In the genomic region with DNA sequence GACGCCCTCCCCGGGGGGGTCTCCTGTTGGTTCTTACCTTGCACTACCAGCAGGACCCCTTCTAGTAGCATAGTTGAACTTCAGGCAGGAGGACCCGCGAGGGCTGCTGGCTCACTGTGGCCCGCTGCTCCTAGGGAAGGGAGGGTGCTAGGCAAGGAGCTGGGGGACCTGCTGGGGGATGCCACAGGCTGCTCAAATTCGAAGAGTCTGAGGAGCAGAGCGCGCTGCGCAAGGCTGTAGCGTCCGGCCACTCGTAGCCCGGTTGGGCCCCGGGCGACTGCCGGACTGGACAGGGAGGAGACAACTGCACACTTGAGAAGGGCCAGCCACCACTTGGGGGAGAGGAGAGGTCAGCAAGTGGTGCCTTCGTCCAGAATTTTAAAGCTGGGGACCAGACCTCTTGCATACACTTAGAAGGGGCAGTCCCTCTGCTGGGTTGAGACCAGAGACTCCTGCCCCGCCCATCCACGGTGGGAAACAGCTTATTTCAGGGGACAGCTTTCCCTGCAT, we compare ENCODE assay signal across 9 mouse cellular contexts. TPM values are rescaled to one million over a fixed set of nuclear protein-coding genes. Genes with fewer than 3 reads are reported as not detected.
DNase-seq lines count a peak whose midpoint lies in the region; ATAC-seq and TF ChIP-seq lines count a peak whose summit lies in the region.
"Had no signal": no experiment of that assay in that cellular context is flagged by ENCODE, and none has a peak within 500 bp of the region (broad histone marks: within the 10 kb centered on the region; RNA-seq: fewer than 3 reads in every experiment).

Gene Mamdc2 (minus strand): TSS at position 455 of the 510 bp plus-strand sequence.

- no peaks in the 10 kb centered on the region for H3K36me3 ChIP-seq in kidney, adult 2 months (ENCODE audit: control insufficient read depth, insufficient read depth, low read length)
- H3K36me3 ChIP-seq in embryonic facial prominence, embryonic 15.5 days = no peaks in the 10 kb centered on the region
- H3K36me3 ChIP-seq in hindbrain, embryonic 11.5 days (ENCODE audit: control insufficient read depth, insufficient read depth, low read length) = no peaks in the 10 kb centered on the region
- H3K36me3 ChIP-seq in liver, embryonic 12.5 days = no peaks in the 10 kb centered on the region
- H3K36me3 ChIP-seq in midbrain, embryonic 16.5 days (ENCODE audit: control insufficient read depth, insufficient read depth, low read length) = no peaks in the 10 kb centered on the region

- 2% methylated on average over 19 of the region's 19 CpGs for WGBS in kidney, adult 2 months
- WGBS in embryonic facial prominence, embryonic 15.5 days = 0% methylated on average over 19 of the region's 19 CpGs
- under 1% methylated on average over 19 of the region's 19 CpGs for WGBS in hindbrain, embryonic 11.5 days
- WGBS in liver, embryonic 12.5 days (ENCODE audit: insufficient replicate concordance) = 2% methylated on average over 19 of the region's 19 CpGs
- WGBS in midbrain, embryonic 16.5 days = 2% methylated on average over 19 of the region's 19 CpGs

- H3K4me2 ChIP-seq in embryonic facial prominence, embryonic 15.5 days (replicated peaks) = peak within 1 kb of the TSS; percentile 93
- peak within 1 kb of the TSS; percentile 96 for H3K4me2 ChIP-seq in hindbrain, embryonic 11.5 days (replicated peaks; ENCODE audit: low read depth, low read length)
- peak within 1 kb of the TSS; percentile 67 for H3K4me2 ChIP-seq in liver, embryonic 12.5 days
- peak within 1 kb of the TSS; percentile 93 for H3K4me2 ChIP-seq in midbrain, embryonic 16.5 days (ENCODE audit: low read length)

- H3K27me3 ChIP-seq in kidney, adult 2 months (replicated peaks; ENCODE audit: control insufficient read depth, insufficient read depth, low read length) = 0 out of 2 replicates have a peak, but pooled peaks cover 1% of the 10 kb centered on the region
- H3K27me3 ChIP-seq in embryonic facial prominence, embryonic 15.5 days = 0 out of 2 replicates have a peak, but pooled peaks cover 3% of the 10 kb centered on the region
- no peaks in the 10 kb centered on the region for H3K27me3 ChIP-seq in hindbrain, embryonic 11.5 days (ENCODE audit: control insufficient read depth, insufficient read depth, low read length)
- H3K27me3 ChIP-seq in liver, embryonic 12.5 days (replicated peaks) = peaks cover 20% of the 10 kb centered on the region; the same call in 1 of the 2 replicates
- H3K27me3 ChIP-seq in midbrain, embryonic 16.5 days (ENCODE audit: control insufficient read depth, insufficient read depth, low read depth, low read length) = peaks cover 2% of the 10 kb centered on the region; the same call in 1 of the 2 replicates

- ATAC-seq in embryonic facial prominence, embryonic 15.5 days (ENCODE audit: insufficient number of reproducible peaks, low FRiP score, low TSS enrichment, low read depth) = peak; percentile 51; the same call in 1 of the 2 replicates
- ATAC-seq in hindbrain, embryonic 11.5 days (ENCODE audit: low FRiP score) = peak; percentile 83
- no peak for ATAC-seq in liver, embryonic 12.5 days
- peak; percentile 77 for ATAC-seq in midbrain, embryonic 16.5 days

- no peak within 1 kb of the TSS for H3K27ac ChIP-seq in kidney, adult 2 months (ENCODE audit: insufficient read depth, low read depth, low read length)
- H3K27ac ChIP-seq in embryonic facial prominence, embryonic 15.5 days (replicated peaks) = no peak within 1 kb of the TSS
- no peak within 1 kb of the TSS for H3K27ac ChIP-seq in hindbrain, embryonic 11.5 days (ENCODE audit: low read depth, low read length)
- H3K27ac ChIP-seq in liver, embryonic 12.5 days = no peak within 1 kb of the TSS
- no peak within 1 kb of the TSS for H3K27ac ChIP-seq in midbrain, embryonic 16.5 days (ENCODE audit: low read length)

- peak within 1 kb of the TSS; percentile 29; the same call in 1 of the 2 replicates for H3K9ac ChIP-seq in embryonic facial prominence, embryonic 15.5 days
- H3K9ac ChIP-seq in hindbrain, embryonic 11.5 days (ENCODE audit: low read depth, low read length) = peak within 1 kb of the TSS; percentile 55
- peak within 1 kb of the TSS; percentile 12; the same call in 1 of the 2 replicates for H3K9ac ChIP-seq in liver, embryonic 12.5 days
- H3K9ac ChIP-seq in midbrain, embryonic 16.5 days (ENCODE audit: low read depth, low read length) = peak within 1 kb of the TSS; percentile 57

- no peak for DNase-seq in kidney, adult 2 months
- DNase-seq in kidney, adult 8-10 months = no peak
- peak; percentile 9 for DNase-seq in adrenal gland, postnatal 14 days
- DNase-seq in hindbrain, embryonic 11.5 days (ENCODE audit: low spot score) = peak; percentile 57
- no peak for DNase-seq in natural killer cell, adult 2 months (ENCODE audit: low spot score in 2 of 2)

- peak within 1 kb of the TSS; percentile 56 for H3K4me3 ChIP-seq in kidney, adult 2 months (ENCODE audit: insufficient read depth, low read depth, low read length)
- H3K4me3 ChIP-seq in embryonic facial prominence, embryonic 15.5 days (replicated peaks) = peak within 1 kb of the TSS; percentile 43
- peak within 1 kb of the TSS; percentile 39 for H3K4me3 ChIP-seq in hindbrain, embryonic 11.5 days (ENCODE audit: low read depth, low read length)
- peak within 1 kb of the TSS; percentile 43 for H3K4me3 ChIP-seq in liver, embryonic 12.5 days
- peak within 1 kb of the TSS; percentile 42 for H3K4me3 ChIP-seq in midbrain, embryonic 16.5 days (ENCODE audit: low read depth, low read length)

- no peaks in the 10 kb centered on the region for H3K9me3 ChIP-seq in embryonic facial prominence, embryonic 15.5 days (replicated peaks)
- H3K9me3 ChIP-seq in hindbrain, embryonic 11.5 days (ENCODE audit: control insufficient read depth, low read length) = no peaks in the 10 kb centered on the region
- no peaks in the 10 kb centered on the region for H3K9me3 ChIP-seq in liver, embryonic 12.5 days (replicated peaks)
- 0 out of 2 replicates have a peak, but pooled peaks cover 1% of the 10 kb centered on the region for H3K9me3 ChIP-seq in midbrain, embryonic 16.5 days (replicated peaks; ENCODE audit: control insufficient read depth, low read length, poor library complexity, severe bottlenecking)

- H3K4me1 ChIP-seq in kidney, adult 2 months (ENCODE audit: control insufficient read depth, insufficient read depth, low read length) = no peaks in the 10 kb centered on the region
- peaks cover 15% of the 10 kb centered on the region for H3K4me1 ChIP-seq in embryonic facial prominence, embryonic 15.5 days
- no peaks in the 10 kb centered on the region for H3K4me1 ChIP-seq in hindbrain, embryonic 11.5 days (replicated peaks; ENCODE audit: control insufficient read depth, insufficient read depth, low read length)
- H3K4me1 ChIP-seq in liver, embryonic 12.5 days = 0 out of 2 replicates have a peak, but pooled peaks cover 17% of the 10 kb centered on the region
- peaks cover 15% of the 10 kb centered on the region for H3K4me1 ChIP-seq in midbrain, embryonic 16.5 days (ENCODE audit: control insufficient read depth, insufficient read depth, low read length)

- TF ChIP-seq POLR2A in kidney, adult 2 months (IDR thresholded peaks at IDR 0.05; ENCODE audit: low read depth, low read length) = no peak

- TF ChIP-seq CTCF in kidney, adult 2 months (conservative IDR thresholded peaks at IDR 0.05; ENCODE audit: insufficient read depth, insufficient read length, low read depth, low read length) = no peak

RNA-seq across cellular contexts. Expression of gene Mamdc2, which starts in this region (rescaled TPM):
- 0.95 and 1.0 TPM in 2 replicates for polyA plus RNA-seq in kidney, adult 2 months (2012; rRNA removed)
- 2.0 and 2.3 TPM in 2 replicates for total RNA-seq in adrenal gland, postnatal 14 days (2021)
- 5.6 and 6.0 TPM in 2 replicates for polyA plus RNA-seq in embryonic facial prominence, embryonic 15.5 days (2015; fragmentation: Nextera tagmentation; extraction: Ambion mirVana)
- 1.1 and 1.5 TPM in 2 replicates for polyA plus RNA-seq in hindbrain, embryonic 11.5 days (2014; fragmentation: Nextera tagmentation; extraction: Ambion mirVana)
- 0.23 and 0.33 TPM in 2 replicates for polyA plus RNA-seq in liver, embryonic 12.5 days (2016; fragmentation: Nextera tagmentation; extraction: Ambion mirVana)
- 2.4 and 4.2 TPM in 2 replicates for polyA plus RNA-seq in midbrain, embryonic 16.5 days (2015; fragmentation: Nextera tagmentation; extraction: Ambion mirVana)
- total RNA-seq: MEL had no signal

Comparison
In these comparisons a context has a peak if more than half of its experiments do, and no peak if none do; other contexts are left out.
1. DNase-seq: peak in adrenal gland, postnatal 14 days (single experiment) and hindbrain, embryonic 11.5 days (single experiment); none in kidney, adult 2 months (single experiment), kidney, adult 8-10 months (0 of 2) and natural killer cell, adult 2 months (0 of 2).
2. Peak in every context shown above with its lines, with median percentiles within 50 percentile points of each other: H3K4me3 ChIP-seq, H3K4me2 ChIP-seq and H3K9ac ChIP-seq.